ENCODE assay signal across 8 mouse cellular contexts in the genomic region with DNA sequence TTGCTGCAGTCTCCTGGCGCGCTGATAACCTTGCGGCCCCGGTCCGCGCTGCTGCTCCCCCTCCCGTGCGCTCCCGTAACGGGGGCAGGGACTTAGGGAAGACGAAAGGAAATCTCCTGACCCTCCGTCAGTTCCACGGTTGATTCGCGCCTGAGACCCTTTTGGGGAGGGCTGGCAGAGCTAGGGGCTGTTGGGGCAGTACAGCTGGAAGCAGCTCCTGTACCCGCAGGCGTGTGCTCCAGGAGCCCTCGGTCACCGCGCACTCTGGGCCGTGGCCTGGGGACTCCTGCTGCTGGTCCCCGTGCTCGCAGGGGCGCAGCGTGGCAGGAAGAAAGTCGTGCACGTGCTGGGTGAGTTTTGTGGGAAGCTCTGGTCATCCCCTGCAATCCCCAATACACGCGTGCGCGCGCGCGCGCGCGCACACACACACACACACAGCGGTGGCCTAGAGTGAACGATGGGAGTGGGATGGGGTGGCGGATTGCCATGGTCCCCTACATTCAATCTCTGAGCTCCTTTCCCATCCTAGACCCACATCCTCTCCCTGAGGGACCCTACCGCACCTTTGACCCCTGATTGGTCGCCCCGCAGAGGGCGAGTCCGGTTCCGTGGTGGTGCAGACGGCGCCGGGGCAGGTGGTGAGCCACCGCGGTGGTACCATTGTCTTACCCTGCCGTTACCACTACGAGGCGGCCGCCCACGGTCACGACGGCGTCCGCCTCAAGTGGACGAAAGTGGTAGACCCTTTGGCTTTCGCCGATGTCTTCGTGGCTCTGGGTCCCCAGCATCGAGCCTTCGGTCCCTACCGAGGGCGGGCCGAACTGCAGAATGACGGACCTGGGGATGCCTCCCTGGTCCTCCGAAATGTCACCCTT. TPM values are rescaled to one million over a fixed set of nuclear protein-coding genes. Genes with fewer than 3 reads are reported as not detected.
DNase-seq lines count a peak whose midpoint lies in the region; ATAC-seq and TF ChIP-seq lines count a peak whose summit lies in the region.

No protein-coding gene starts in this region.

- H3ac ChIP-seq in myocyte (ENCODE audit: control insufficient read depth, insufficient read length): no peak overlapping the region

- no peaks in the 10 kb centered on the region for H3K9me3 ChIP-seq in E14TG2a.4 (ENCODE audit: low read length)
- H3K9me3 ChIP-seq in hindbrain, postnatal 0 days (ENCODE audit: low read length): no peaks in the 10 kb centered on the region

- 1% methylated on average over 71 of the region's 71 CpGs for WGBS in hindbrain, postnatal 0 days
- 6% methylated on average over 71 of the region's 71 CpGs for WGBS in thymus, adult 2 months

- H3K4me3 ChIP-seq in E14TG2a.4 (replicated peaks; ENCODE audit: low read length): peak overlapping the region; percentile 75
- peak overlapping the region; percentile 47 for H3K4me3 ChIP-seq in hindbrain, postnatal 0 days (ENCODE audit: low read length)
- H3K4me3 ChIP-seq in myocyte: peak overlapping the region; percentile 28
- no peak overlapping the region for H3K4me3 ChIP-seq in thymus, adult 2 months (ENCODE audit: control insufficient read depth, insufficient read depth, low read length)

- H3K4me1 ChIP-seq in E14TG2a.4 (replicated peaks; ENCODE audit: low read depth, low read length): peaks cover 60% of the 10 kb centered on the region
- peaks cover 17% of the 10 kb centered on the region for H3K4me1 ChIP-seq in hindbrain, postnatal 0 days (ENCODE audit: insufficient read depth, low read length)
- H3K4me1 ChIP-seq in thymus, adult 2 months (replicated peaks; ENCODE audit: control insufficient read depth, insufficient read depth, low read length): peaks cover 5% of the 10 kb centered on the region; the same call in 1 of the 2 replicates

- peak; percentile 34 for DNase-seq in adrenal gland, postnatal 14 days
- no peak for DNase-seq in adrenal gland, adult 8-10 months
- DNase-seq in embryo, embryonic 10 days (ENCODE audit: low spot score): peak; percentile 46
- peak; percentile 44 for DNase-seq in hindbrain, postnatal 0 days (ENCODE audit: low spot score)
- no peak for DNase-seq in layer of hippocampus, postnatal 36 days
- no peak for DNase-seq in thymus, adult 2 months

- peak overlapping the region; percentile 47 for H3K9ac ChIP-seq in hindbrain, postnatal 0 days (replicated peaks; ENCODE audit: low read length)

- TF ChIP-seq POLR2A in myocyte (IDR thresholded peaks at IDR 0.05; ENCODE audit: insufficient read length, low read depth): no peak
- no peak for TF ChIP-seq POLR2A in thymus, adult 2 months (IDR thresholded peaks at IDR 0.05; ENCODE audit: control insufficient read depth, extremely low read depth, insufficient read depth, low read length, poor library complexity)

- H3K27me3 ChIP-seq in E14TG2a.4 (ENCODE audit: insufficient read depth, low read length) (peaks cover 95% of the 10 kb centered on the region), myocyte (ENCODE audit: control insufficient read depth, insufficient read depth, insufficient read length) (peaks cover 34% of the 10 kb centered on the region)
- peaks cover 29% of the 10 kb centered on the region for H3K27me3 ChIP-seq in hindbrain, postnatal 0 days (ENCODE audit: insufficient read depth, low read length)
- H3K27me3 ChIP-seq in thymus, adult 2 months (ENCODE audit: control insufficient read depth, insufficient read depth, low read length): peaks cover 26% of the 10 kb centered on the region

- H3K36me3 ChIP-seq in E14TG2a.4 (ENCODE audit: insufficient read depth, low read length) (no peaks in the 10 kb centered on the region), myocyte (ENCODE audit: control insufficient read depth, insufficient read depth) (no peaks in the 10 kb centered on the region)
- H3K36me3 ChIP-seq in hindbrain, postnatal 0 days (ENCODE audit: insufficient read depth, low read length): no peaks in the 10 kb centered on the region
- H3K36me3 ChIP-seq in thymus, adult 2 months (ENCODE audit: control insufficient read depth, insufficient read depth, low read length): no peaks in the 10 kb centered on the region

- H3K79me2 ChIP-seq in myocyte (ENCODE audit: control insufficient read depth, insufficient read depth): no peaks in the 10 kb centered on the region

- peak overlapping the region; percentile 93 for H3K4me2 ChIP-seq in hindbrain, postnatal 0 days (ENCODE audit: low read depth, low read length)
- peak overlapping the region; percentile 74 for H3K4me2 ChIP-seq in myocyte (ENCODE audit: low read depth)

- peak; percentile 43 for ATAC-seq in hindbrain, postnatal 0 days

- no peak overlapping the region for H3K27ac ChIP-seq in hindbrain, postnatal 0 days
- no peak overlapping the region for H3K27ac ChIP-seq in thymus, adult 2 months (ENCODE audit: control insufficient read depth, insufficient read depth, low read length)

- TF ChIP-seq CTCF in E14TG2a.4 (conservative IDR thresholded peaks at IDR 0.05; ENCODE audit: low read length): no peak
- peak; percentile 58 for TF ChIP-seq CTCF in hindbrain, postnatal 0 days (IDR thresholded peaks at IDR 0.05; ENCODE audit: low read depth)
- TF ChIP-seq CTCF in thymus, adult 2 months (IDR thresholded peaks at IDR 0.05; ENCODE audit: borderline replicate concordance, control insufficient read depth, extremely low read depth, insufficient read depth, low read length, poor library complexity): no peak

TF ChIP-seq in myocyte, 11 proteins besides CTCF, POLR2A, EP300 and RAD21:
- TF ChIP-seq USF1 (IDR thresholded peaks at IDR 0.05; ENCODE audit: low read depth) (no peak), TCF3 (IDR thresholded peaks at IDR 0.05; ENCODE audit: insufficient read length, low read depth) (no peak), MYOD1 (IDR thresholded peaks at IDR 0.05; ENCODE audit: control insufficient read depth in 1 of 3, insufficient read length in 2 of 3, low read depth in 2 of 3) (no peak), MAX (IDR thresholded peaks at IDR 0.05; ENCODE audit: low read depth) (no peak), POLR2AphosphoS2 (IDR thresholded peaks at IDR 0.05; ENCODE audit: insufficient read length, low read depth) (no peak), SRF (IDR thresholded peaks at IDR 0.05; ENCODE audit: control insufficient read depth, insufficient read length, low read depth) (no peak), REST (IDR thresholded peaks at IDR 0.05; ENCODE audit: insufficient read depth, insufficient read length) (no peak), CEBPB (IDR thresholded peaks at IDR 0.05; ENCODE audit: insufficient read depth, poor library complexity, severe bottlenecking) (no peak), TCF12 (IDR thresholded peaks at IDR 0.05; ENCODE audit: insufficient read depth, poor library complexity, severe bottlenecking) (no peak), E2F4 (IDR thresholded peaks at IDR 0.05; ENCODE audit: insufficient read depth) (no peak), MYOG (IDR thresholded peaks at IDR 0.05; ENCODE audit: control insufficient read depth in 1 of 3, insufficient read depth in 1 of 3, insufficient read length in 2 of 3, low read depth in 2 of 3) (no peak)

RNA-seq across cellular contexts. Expression of gene Hapln4, which starts 1.2 kb away (rescaled TPM):
- 0.30 and 0.48 TPM in 2 replicates for total RNA-seq in adrenal gland, postnatal 14 days (2021)
- total RNA-seq in adrenal gland, adult 8-10 months (2022): 1 to 10 TPM in 2 of 4 experiments, under 1 TPM in 2; 0.21 to 1.9 (median 0.92) TPM
- 2.0 and 4.5 TPM in 2 replicates for total RNA-seq in hindbrain, postnatal 0 days (2014; rRNA removed)
- polyA plus RNA-seq in hindbrain, postnatal 0 days (2015; fragmentation: Nextera tagmentation; extraction: Ambion mirVana): 2.5 and 2.9 TPM in 2 replicates
- polyA plus RNA-seq in myocyte (2012; fragmentation: generic; extraction: Trizol): 6.0 TPM
- 10 to 100 TPM; 73.7 to 91.3 TPM for total RNA-seq in layer of hippocampus, postnatal 36 days (2021)
- polyA plus RNA-seq in thymus, adult 2 months (2012; rRNA removed): 0.11 and 0.15 TPM in 2 replicates

RNA-seq across cellular contexts. Expression of gene Tm6sf2, which starts 11.7 kb away (rescaled TPM):
- total RNA-seq in adrenal gland, postnatal 14 days (2021): 0.98 and 4.2 TPM in 2 replicates
- total RNA-seq in adrenal gland, adult 8-10 months (2022): 1 to 10 TPM in 2 of 4 experiments, under 1 TPM in 2; 0.17 to 1.2 (median 0.85) TPM
- total RNA-seq in hindbrain, postnatal 0 days (2014; rRNA removed): 0.25 TPM in 1 of 2 replicates, not detected in the other
- polyA plus RNA-seq in hindbrain, postnatal 0 days (2015; fragmentation: Nextera tagmentation; extraction: Ambion mirVana): 0.19 and 0.37 TPM in 2 replicates
- polyA plus RNA-seq in myocyte (2012; fragmentation: generic; extraction: Trizol): 0.54 TPM
- total RNA-seq in layer of hippocampus, postnatal 36 days (2021): 1 to 10 TPM; 5.0 to 8.5 TPM
- 5.1 and 5.9 TPM in 2 replicates for polyA plus RNA-seq in thymus, adult 2 months (2012; rRNA removed)

RNA-seq across cellular contexts. Expression of gene Ncan, which starts 36.2 kb away (rescaled TPM):
- 0.41 and 0.67 TPM in 2 replicates for total RNA-seq in adrenal gland, postnatal 14 days (2021)
- total RNA-seq in adrenal gland, adult 8-10 months (2022): 1 to 10 TPM in 1 of 4 experiments, under 1 TPM in 3; 0.20 to 1.5 (median 0.36) TPM
- total RNA-seq in hindbrain, postnatal 0 days (2014; rRNA removed): 429 and 473 TPM in 2 replicates
- polyA plus RNA-seq in hindbrain, postnatal 0 days (2015; fragmentation: Nextera tagmentation; extraction: Ambion mirVana): 155 and 183 TPM in 2 replicates
- polyA plus RNA-seq in myocyte (2012; fragmentation: generic; extraction: Trizol): not detected
- 100 to 1,000 TPM; 167 to 170 TPM for total RNA-seq in layer of hippocampus, postnatal 36 days (2021)
- polyA plus RNA-seq in thymus, adult 2 months (2012; rRNA removed): 0.05 and 0.08 TPM in 2 replicates

RNA-seq across cellular contexts. Expression of gene Sugp1, which starts 41.8 kb away (rescaled TPM):
- 26.2 and 31.8 TPM in 2 replicates for total RNA-seq in adrenal gland, postnatal 14 days (2021)
- 10 to 100 TPM; 31.6 to 53.3 (median 39.2) TPM for total RNA-seq in adrenal gland, adult 8-10 months (2022)
- 15.1 and 15.4 TPM in 2 replicates for total RNA-seq in hindbrain, postnatal 0 days (2014; rRNA removed)
- 42.9 and 47.1 TPM in 2 replicates for polyA plus RNA-seq in hindbrain, postnatal 0 days (2015; fragmentation: Nextera tagmentation; extraction: Ambion mirVana)
- 38.4 TPM for polyA plus RNA-seq in myocyte (2012; fragmentation: generic; extraction: Trizol)
- 10 to 100 TPM; 47.0 to 51.3 TPM for total RNA-seq in layer of hippocampus, postnatal 36 days (2021)
- 17.8 and 18.1 TPM in 2 replicates for polyA plus RNA-seq in thymus, adult 2 months (2012; rRNA removed)

RNA-seq across cellular contexts. Expression of gene Mau2, which starts 41.9 kb away (rescaled TPM):
- total RNA-seq in adrenal gland, postnatal 14 days (2021): 54.0 and 60.3 TPM in 2 replicates
- 10 to 100 TPM; 58.7 to 77.4 (median 63.3) TPM for total RNA-seq in adrenal gland, adult 8-10 months (2022)
- 155 and 172 TPM in 2 replicates for total RNA-seq in hindbrain, postnatal 0 days (2014; rRNA removed)
- polyA plus RNA-seq in hindbrain, postnatal 0 days (2015; fragmentation: Nextera tagmentation; extraction: Ambion mirVana): 50.1 and 50.3 TPM in 2 replicates
- 27.4 TPM for polyA plus RNA-seq in myocyte (2012; fragmentation: generic; extraction: Trizol)
- total RNA-seq in layer of hippocampus, postnatal 36 days (2021): 10 to 100 TPM; 77.3 to 80.9 TPM
- 186 and 190 TPM in 2 replicates for polyA plus RNA-seq in thymus, adult 2 months (2012; rRNA removed)

Comparison
In these comparisons a context has a peak if more than half of its experiments do, and no peak if none do; other contexts are left out.
1. DNase-seq: peak in adrenal gland, postnatal 14 days (single experiment), embryo, embryonic 10 days (single experiment) and hindbrain, postnatal 0 days (single experiment); none in adrenal gland, adult 8-10 months (single experiment), layer of hippocampus, postnatal 36 days (0 of 2) and thymus, adult 2 months (single experiment).
2. RNA of gene Hapln4, which starts 1.2 kb away (total RNA-seq): 73.7 to 91.3 TPM in layer of hippocampus, postnatal 36 days; 2.0 to 4.5 TPM in hindbrain, postnatal 0 days, 0.21 to 1.9 TPM in adrenal gland, adult 8-10 months and 0.30 to 0.48 TPM in adrenal gland, postnatal 14 days; every median in the first group is over 10 times any median in the second.
3. RNA of gene Ncan, which starts 36.2 kb away (total RNA-seq): 429 to 473 TPM in hindbrain, postnatal 0 days and 167 to 170 TPM in layer of hippocampus, postnatal 36 days; 0.41 to 0.67 TPM in adrenal gland, postnatal 14 days and 0.20 to 1.5 TPM in adrenal gland, adult 8-10 months; every median in the first group is over 10 times any median in the second.